Mouse (Mus musculus) bone marrow, adult 2 months (tissue): Measurements from ENCODE around the gene Gmcl1. TPM values are rescaled to one million over a fixed set of nuclear protein-coding genes. Genes with fewer than 3 reads are reported as not detected.

ENCODE experiments used
- H3K27ac ChIP-seq: fragments of 200-500 bp; 2 replicates; pipeline ENCODE4 v1.5.1; 2012; ENCODE audit warnings: low read depth, mild to moderate bottlenecking, control low read depth, inconsistent platforms, low read length; ENCODE audit not compliant: control insufficient read depth, poor library complexity, insufficient read depth
- H3K4me1 ChIP-seq: fragments of 200-500 bp; 2 replicates; pipeline ENCODE4 v1.6.1; 2011; ENCODE audit warnings: low read length; ENCODE audit not compliant: control insufficient read depth, insufficient read depth
- H3K4me3 ChIP-seq: fragments of 200-500 bp; replicated peaks from 2 replicates; pipeline ENCODE3; 2011; ENCODE audit warnings: mild to moderate bottlenecking, low read depth, low read length, control low read depth; ENCODE audit not compliant: control insufficient read depth
- CTCF ChIP-seq: fragments of 200-500 bp; IDR thresholded peaks from 2 replicates; pipeline ENCODE4 v1.5.1; 2011; ENCODE audit warnings: low read length, control low read depth; ENCODE audit not compliant: control insufficient read depth, insufficient read depth
- POLR2A ChIP-seq: fragments of 200-500 bp; IDR thresholded peaks from 2 replicates; pipeline ENCODE4 v1.6.1; 2011; ENCODE audit warnings: low read depth, mild to moderate bottlenecking, control low read depth, low read length, borderline replicate concordance; ENCODE audit not compliant: control insufficient read depth
- WGBS: fragments of 180-500 bp; shearing (Covaris S2); methylation state at CpG from one replicate; pipeline ENCODE4 v1.1.7; 2018; 5-methylcytosine and 5-hydroxymethylcytosine counted together
- polyA plus RNA-seq: library from polyadenylated mRNA; stranded (reverse); fragments of >200 nt; gene quantifications from 2 replicates; pipeline ENCODE4 v1.2.4, GENCODE M21; 2011; ENCODE audit warnings: low replicate concordance; ENCODE audit not compliant: missing spikeins, insufficient read depth, insufficient read length

Gene Gmcl1
- polyA plus RNA-seq, 1 experiment = 7.3 TPM

DNA sequence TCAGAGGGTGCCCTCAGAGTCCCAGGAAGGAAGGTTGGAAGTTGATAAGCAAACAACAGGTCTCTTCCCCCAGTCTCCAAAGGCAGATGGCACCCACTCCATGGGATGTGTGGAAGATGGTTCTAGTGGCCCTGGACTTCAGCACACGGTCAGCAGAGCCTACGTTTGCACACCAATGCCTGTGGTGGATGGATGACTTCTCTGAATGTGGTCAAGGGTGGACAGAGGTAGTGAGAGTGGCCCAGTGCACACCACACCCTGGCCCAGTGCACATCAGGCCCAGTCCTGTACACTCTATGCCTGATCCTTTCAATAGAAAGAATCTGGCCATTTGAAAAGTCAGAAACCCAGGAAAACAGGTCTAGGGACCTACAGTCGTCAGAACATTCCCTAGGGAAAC is 74.7 kb downstream of the Gmcl1 start:
- 93% methylated on average over 3 of the region's 3 CpGs for WGBS
- Histone ChIP-seq H3K4me3 (no peak overlapping the region), H3K27ac (no peak overlapping the region), H3K4me1 (peaks cover 13% of the 10 kb centered on the region)
- no peak for TF ChIP-seq CTCF
- TF ChIP-seq POLR2A = no peak

- TF ChIP-seq POLR2A (no peak), CTCF (no peak)
- H3K4me1 ChIP-seq = peaks cover 3% of the 10 kb centered on the region; the same call in 1 of the 2 replicates
- H3K4me3 ChIP-seq = no peak overlapping the region
- no peak overlapping the region for H3K27ac ChIP-seq
- WGBS = 81% methylated on average over 9 of the region's 9 CpGs
Observed at GRCm38 (mm10) chr6:86654270-86654916, 78.8 kb downstream of the Gmcl1 start.

DNA sequence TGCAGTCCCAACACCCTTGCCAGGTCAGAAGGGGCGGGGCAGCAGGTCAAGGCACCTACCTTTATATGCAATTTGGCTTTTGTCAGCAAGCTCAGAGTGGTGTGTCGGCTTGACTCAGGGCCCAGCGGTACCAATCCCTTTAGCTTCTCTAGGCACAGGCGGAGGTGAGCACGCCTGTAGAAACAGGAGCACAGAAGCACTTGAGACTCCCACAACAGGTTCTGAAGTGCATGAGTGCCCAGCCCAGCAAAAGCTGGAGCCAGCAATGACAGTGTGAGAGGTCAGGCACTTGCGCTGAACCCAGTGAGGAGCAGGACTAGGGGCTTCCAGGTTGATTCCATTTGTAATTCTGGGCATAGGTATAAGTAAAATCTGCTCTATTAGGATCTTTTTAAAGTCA is 80.2 kb downstream of the Gmcl1 start:
- 96% methylated on average over 6 of the region's 6 CpGs for WGBS
- TF ChIP-seq CTCF (no peak), POLR2A (no peak)
- Histone ChIP-seq H3K4me3 (no peak overlapping the region), H3K4me1 (peaks cover 2% of the 10 kb centered on the region; the same call in 1 of the 2 replicates), H3K27ac (no peak overlapping the region)

GRCm38 (mm10) chr6:86646143-86646542 is 87.0 kb downstream of the Gmcl1 start:
- no peak for TF ChIP-seq POLR2A
- 86% methylated on average over 7 of the region's 7 CpGs for WGBS
- Histone ChIP-seq H3K4me3 (no peak overlapping the region), H3K4me1 (peaks cover 1% of the 10 kb centered on the region; the same call in 1 of the 2 replicates), H3K27ac (no peak overlapping the region)

DNA sequence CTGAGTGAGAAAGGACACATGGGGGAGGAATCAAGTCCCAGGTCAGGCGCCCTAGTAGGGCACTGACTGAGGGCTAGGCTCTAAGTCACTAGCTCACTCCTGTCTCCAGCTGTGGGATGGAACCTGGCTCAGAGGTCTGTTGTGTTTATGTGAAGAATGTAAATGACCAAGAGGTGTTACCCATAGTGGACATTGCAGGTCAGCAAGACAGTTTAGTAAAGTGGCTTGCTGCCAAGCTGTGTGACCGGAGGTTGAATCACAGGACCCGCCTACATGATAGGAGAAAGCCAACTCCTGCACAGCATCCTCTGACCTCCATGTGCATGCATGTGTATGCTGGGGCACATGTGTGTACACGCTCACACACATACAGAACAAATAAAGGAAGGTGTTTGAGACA is 87.6 kb downstream of the Gmcl1 start:
- no peak overlapping the region for H3K4me3 ChIP-seq
- TF ChIP-seq POLR2A (no peak), CTCF (no peak)
- no peak overlapping the region for H3K27ac ChIP-seq
- WGBS = 72% methylated on average over 4 of the region's 4 CpGs
- peaks cover 1% of the 10 kb centered on the region; the same call in 1 of the 2 replicates for H3K4me1 ChIP-seq

- Histone ChIP-seq H3K4me1 (peaks cover 3% of the 10 kb centered on the region), H3K4me3 (no peak overlapping the region), H3K27ac (no peak overlapping the region)
- 67% methylated on average over 3 of the region's 3 CpGs for WGBS
- no peak for TF ChIP-seq POLR2A
- no peak for TF ChIP-seq CTCF
Observed at GRCm38 (mm10) chr6:86644775-86645400, 88.3 kb downstream of the Gmcl1 start.

Other genes with a start within 250 kb of the Gmcl1 start
- gene Pcbp1, start 207.1 kb downstream of the Gmcl1 start, polyA plus RNA-seq = 52.9 and 86.3 TPM in 2 replicates
- 7.6 and 19.6 TPM in 2 replicates for gene Asprv1, start 105.2 kb downstream of the Gmcl1 start, polyA plus RNA-seq
- gene Mxd1, start 64.2 kb downstream of the Gmcl1 start, polyA plus RNA-seq = 49.6 and 56.2 TPM in 2 replicates
- 47.5 and 47.8 TPM in 2 replicates for gene Snrnp27, start 48.9 kb downstream of the Gmcl1 start, polyA plus RNA-seq
- 3.7 and 9.0 TPM in 2 replicates for gene Anxa4, start 60.2 kb upstream of the Gmcl1 start, polyA plus RNA-seq
- 11.6 and 16.9 TPM in 2 replicates for gene Aak1, start 116.1 kb upstream of the Gmcl1 start, polyA plus RNA-seq